Mouse (Mus musculus): Measurements from ENCODE around the gene Chmp2b. TPM values are rescaled to one million over a fixed set of nuclear protein-coding genes. Genes with fewer than 3 reads are reported as not detected.

The Chmp2b gene
- total RNA-seq (2021) = 10 to 100 TPM; 66.6 to 74.8 TPM

GRCm38 (mm10) chr16:65561963-65562863 lies at the start of gene Chmp2b:
TSS of gene Chmp2b (minus strand) at chr16:65562726.
- intact Hi-C loops (cut with DNase I) = no loop called here

DNA sequence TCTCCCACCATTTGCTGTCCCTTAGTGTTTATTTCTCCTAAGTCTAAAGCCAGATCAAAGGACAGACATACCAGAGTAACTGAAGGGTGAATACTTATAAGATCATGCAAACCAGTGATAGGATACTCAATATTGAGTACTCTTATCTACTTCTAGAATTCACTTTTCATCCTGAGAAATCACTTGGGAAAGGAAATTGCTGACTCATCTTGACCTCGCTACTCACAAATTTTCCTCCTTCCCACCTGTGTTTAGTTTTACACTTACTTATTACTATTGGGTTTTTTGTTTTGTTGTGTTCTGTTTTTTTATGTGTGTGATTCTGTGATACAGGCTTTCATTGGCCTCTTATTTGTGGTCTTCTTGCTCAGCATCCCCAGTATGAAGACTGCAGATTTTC lies 49.2 kb upstream of the Chmp2b start:
- DNase-seq (ENCODE audit: low spot score in 2 of 2) = no peak
- intact Hi-C loops (cut with DNase I) = no loop called here

More at GRCm38 (mm10) chr16:65561963-65562863, at the start of gene Chmp2b:
- DNase-seq (ENCODE audit: low spot score in 2 of 2) = peak; percentile 89 to 91

DNA sequence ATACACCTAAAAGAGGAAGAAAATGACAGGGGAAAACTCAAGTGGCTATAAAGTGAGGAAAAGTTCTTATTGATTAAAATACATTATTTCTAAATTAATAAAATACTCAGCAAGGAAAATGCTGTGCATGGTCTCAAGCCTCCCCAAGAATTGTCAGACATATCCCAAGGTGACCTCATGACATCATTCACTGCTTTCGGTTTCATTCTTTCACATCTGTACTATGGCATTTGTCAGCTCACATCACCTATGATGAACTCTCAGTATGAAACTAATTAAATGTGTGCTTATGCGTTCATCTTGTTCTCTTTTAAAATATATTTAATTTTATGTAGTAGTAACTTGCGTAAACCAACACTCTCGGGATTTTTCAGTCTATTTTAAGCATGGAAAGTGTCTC lies 38.3 kb upstream of the Chmp2b start:
- intact Hi-C loops (cut with DNase I) = no loop called here
- DNase-seq (ENCODE audit: low spot score in 2 of 2) = no peak

- intact Hi-C loops (cut with DNase I) = no loop called here
- DNase-seq (ENCODE audit: low spot score in 2 of 2) = no peak
Observed at GRCm38 (mm10) chr16:65586111-65586865, 23.8 kb upstream of the Chmp2b start.

GRCm38 (mm10) chr16:65585699-65586098 lies 23.2 kb upstream of the Chmp2b start:
- intact Hi-C loops (cut with DNase I) = no loop called here
- DNase-seq (ENCODE audit: low spot score in 2 of 2) = no peak

DNA sequence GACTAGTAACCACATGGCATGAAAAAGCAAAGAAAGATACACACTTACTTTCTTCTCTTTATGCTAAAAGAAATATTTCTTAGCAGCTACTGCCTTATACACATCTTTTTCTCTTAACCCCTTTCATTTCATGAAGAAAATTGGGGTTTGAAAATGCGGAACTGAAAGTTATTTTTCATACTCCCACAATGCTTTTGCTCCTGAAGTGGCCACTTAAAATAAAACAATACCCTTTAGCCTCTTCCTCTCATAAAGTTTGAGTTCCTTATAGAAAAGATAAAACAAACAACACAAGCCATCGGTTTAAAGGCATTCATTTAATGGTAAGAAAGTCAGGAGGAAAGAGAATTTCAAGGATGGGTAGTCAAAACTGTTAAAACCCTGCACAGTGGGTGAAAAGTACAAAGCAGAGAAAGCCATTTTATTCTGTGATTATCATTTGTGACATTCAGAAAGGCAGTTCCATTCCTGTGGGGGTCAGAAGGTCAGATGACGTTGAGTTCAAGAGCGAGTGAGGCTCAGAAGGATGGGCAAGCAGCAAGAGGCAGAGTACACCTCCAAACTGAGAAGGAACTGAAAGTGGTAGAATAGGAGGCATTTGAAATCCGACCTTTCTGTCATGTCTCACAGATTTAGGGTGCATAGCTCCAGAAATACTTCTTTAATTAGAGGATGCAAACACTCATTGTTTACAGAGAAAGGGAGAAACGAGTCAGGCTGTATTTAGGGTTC lies 14.9 kb upstream of the Chmp2b start:
- intact Hi-C loops (cut with DNase I) = no loop called here

DNA sequence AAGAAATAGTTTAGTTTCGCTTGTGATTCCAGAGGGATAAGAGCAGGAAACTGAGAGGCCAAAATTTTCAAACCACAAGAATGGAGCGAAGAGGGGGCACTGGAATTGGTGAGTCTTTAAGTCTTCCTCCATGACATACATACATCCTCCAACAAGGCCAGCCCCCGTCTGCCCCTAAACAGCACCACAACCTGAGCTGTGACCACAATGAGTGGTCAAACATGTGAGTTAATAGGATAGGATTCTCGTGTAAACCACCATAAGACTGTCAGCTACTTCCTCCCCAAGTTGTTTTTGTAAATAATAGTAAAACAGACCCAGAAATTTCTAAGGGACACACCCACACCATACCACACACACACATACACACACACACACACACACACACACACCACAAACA lies 6.3 kb upstream of the Chmp2b start:
- intact Hi-C loops (cut with DNase I) = no loop called here

More for the DNA sequence above, 14.9 kb upstream of the Chmp2b start:
- DNase-seq (ENCODE audit: low spot score in 2 of 2) = no peak

DNA sequence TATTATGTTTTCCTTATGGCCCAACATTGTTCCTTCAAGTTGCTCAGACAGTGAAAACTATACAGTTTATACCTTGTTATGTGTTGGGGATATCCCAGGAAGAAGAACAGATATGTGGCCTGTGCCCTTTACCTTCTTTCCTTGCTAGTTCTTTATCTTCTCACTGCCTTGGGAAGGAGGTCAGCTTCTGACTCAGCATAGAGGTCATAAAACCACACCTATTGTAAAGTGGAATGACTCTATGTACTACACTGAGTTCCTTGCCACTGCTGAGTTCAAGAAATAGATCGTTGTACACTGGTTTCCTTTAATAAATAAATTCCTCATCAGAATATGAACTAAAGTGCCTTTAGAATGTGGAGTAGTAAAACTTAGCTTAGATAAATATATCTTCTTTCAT lies 2.4 kb upstream of the Chmp2b start:
- intact Hi-C loops (cut with DNase I) = no loop called here
- no peak for DNase-seq (ENCODE audit: low spot score in 2 of 2)

More for the DNA sequence above, 6.3 kb upstream of the Chmp2b start:
- no peak for DNase-seq (ENCODE audit: low spot score in 2 of 2)

DNA sequence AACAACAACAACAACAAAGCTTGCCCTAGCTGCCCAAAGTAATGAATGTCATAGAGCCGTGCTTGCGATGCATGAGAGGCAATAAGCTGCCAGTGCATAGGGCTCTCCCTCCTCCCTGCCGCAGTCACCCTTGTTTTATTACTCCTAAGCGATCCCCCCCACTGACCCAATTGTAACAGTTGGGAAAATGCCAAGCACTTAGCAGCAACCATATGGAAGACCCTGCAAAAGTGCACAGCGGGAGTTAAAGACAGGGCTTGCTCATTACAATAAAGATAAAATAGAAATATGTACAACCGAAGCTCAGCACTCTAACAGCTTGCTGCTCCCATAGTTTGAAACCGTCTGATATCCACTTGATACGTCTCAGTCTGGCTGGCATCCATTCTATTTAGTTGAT lies 1.8 kb upstream of the Chmp2b start:
- intact Hi-C loops (cut with DNase I) = no loop called here
- no peak for DNase-seq (ENCODE audit: low spot score in 2 of 2)

GRCm38 (mm10) chr16:65562864-65563206 lies 309 bp upstream of the Chmp2b start:
- no peak for DNase-seq (ENCODE audit: low spot score in 2 of 2)
- intact Hi-C loops (cut with DNase I) = no loop called here

- intact Hi-C loops (cut with DNase I) = no loop called here
- DNase-seq (ENCODE audit: low spot score in 2 of 2) = peak; percentile 21 to 22
Observed at GRCm38 (mm10) chr16:65560996-65561962, 1.2 kb downstream of the Chmp2b start.

GRCm38 (mm10) chr16:65559591-65559990 lies 2.9 kb downstream of the Chmp2b start:
- DNase-seq (ENCODE audit: low spot score in 2 of 2) = no peak
- intact Hi-C loops (cut with DNase I) = no loop called here

- no peak for DNase-seq (ENCODE audit: low spot score in 2 of 2)
- intact Hi-C loops (cut with DNase I) = no loop called here
Observed at GRCm38 (mm10) chr16:65557369-65557768, 5.2 kb downstream of the Chmp2b start.

DNA sequence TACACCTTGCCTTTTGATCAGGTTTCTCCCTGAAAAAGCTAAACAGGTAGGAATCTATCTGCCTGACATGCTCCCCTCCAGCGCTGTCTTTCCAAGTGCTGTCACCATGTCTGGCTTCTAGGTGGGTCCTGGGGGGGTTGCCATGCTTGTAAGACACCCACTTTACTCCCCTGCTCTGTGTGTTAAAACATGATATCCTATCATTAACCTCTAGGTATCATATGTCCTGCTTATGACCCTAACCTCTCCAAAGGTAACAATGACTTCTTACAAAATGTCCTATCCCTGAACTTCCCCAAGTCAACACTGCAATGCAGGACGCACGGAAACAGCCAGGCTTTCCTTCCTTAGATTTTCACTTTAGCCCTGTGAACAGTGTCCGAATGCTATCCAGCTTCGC lies 8.3 kb downstream of the Chmp2b start:
- DNase-seq (ENCODE audit: low spot score in 2 of 2) = no peak
- intact Hi-C loops (cut with DNase I) = no loop called here

DNA sequence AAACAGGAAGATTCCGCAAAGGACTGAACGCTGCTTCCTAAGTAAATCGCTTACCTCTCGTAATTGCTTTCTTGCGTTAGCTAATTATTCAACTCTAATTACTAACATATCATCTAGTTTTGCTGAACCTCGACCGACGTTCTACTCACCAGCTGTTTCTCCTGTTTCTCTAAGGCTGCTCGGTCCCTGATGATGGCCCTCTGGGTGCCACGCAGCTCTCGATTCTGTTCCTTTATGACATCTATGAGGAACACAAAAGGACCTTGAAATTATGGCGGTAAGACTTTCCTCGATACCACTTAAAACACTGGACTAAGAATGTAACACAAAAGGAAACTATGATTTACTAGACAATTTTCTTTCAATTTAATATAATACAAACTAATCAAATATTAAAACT lies 11.7 kb downstream of the Chmp2b start:
- intact Hi-C loops (cut with DNase I) = no loop called here
- DNase-seq (ENCODE audit: low spot score in 2 of 2) = no peak

- DNase-seq (ENCODE audit: low spot score in 2 of 2) = no peak
- intact Hi-C loops (cut with DNase I) = no loop called here
Observed at GRCm38 (mm10) chr16:65548960-65549359, 13.6 kb downstream of the Chmp2b start.

- DNase-seq (ENCODE audit: low spot score in 2 of 2) = no peak
- intact Hi-C loops (cut with DNase I) = no loop called here
Observed at GRCm38 (mm10) chr16:65543676-65544293, 18.7 kb downstream of the Chmp2b start.

DNA sequence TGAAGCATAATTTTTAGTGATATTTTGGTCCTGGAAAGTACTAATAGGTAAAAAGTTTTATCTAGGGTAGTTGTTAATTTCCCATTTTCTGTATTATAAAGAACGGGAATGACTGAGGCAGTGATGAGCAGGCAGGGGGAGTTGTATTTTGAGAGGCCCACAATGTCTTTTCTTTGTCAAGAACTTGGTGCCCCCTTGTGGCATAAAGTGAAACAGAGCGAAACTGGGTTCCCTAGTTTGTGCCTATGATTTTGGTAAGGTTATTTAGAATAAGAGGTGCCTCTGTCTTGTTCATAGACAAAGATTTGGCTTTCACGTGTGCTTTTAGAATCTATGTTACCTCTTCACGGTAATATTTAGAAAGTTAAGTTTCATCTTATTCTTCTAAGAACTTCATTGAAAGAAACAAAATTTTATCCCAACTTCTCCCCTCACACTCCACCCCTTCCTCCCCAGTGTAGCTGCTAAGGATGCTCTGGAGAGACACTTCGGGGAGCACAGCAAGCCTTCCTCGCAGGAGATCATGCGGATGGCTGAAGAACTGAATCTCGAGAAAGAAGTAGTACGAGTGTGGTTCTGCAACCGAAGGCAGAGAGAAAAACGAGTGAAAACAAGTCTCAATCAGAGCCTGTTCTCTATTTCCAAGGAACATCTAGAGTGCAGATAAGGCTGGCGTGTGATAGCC lies 29.1 kb downstream of the Chmp2b start:
- intact Hi-C loops (cut with DNase I) = loop anchor here (10.0 kb wide), 1 partner anchor 779 kb away; no protein-coding TSS in a partner anchor
- DNase-seq (ENCODE audit: low spot score in 2 of 2) = peak; percentile 60 to 80

Data from left cerebral cortex, postnatal 25 days (tissue).